Mouse (Mus musculus): ENCODE measurements around the gene Islr.

The Islr gene

DNA sequence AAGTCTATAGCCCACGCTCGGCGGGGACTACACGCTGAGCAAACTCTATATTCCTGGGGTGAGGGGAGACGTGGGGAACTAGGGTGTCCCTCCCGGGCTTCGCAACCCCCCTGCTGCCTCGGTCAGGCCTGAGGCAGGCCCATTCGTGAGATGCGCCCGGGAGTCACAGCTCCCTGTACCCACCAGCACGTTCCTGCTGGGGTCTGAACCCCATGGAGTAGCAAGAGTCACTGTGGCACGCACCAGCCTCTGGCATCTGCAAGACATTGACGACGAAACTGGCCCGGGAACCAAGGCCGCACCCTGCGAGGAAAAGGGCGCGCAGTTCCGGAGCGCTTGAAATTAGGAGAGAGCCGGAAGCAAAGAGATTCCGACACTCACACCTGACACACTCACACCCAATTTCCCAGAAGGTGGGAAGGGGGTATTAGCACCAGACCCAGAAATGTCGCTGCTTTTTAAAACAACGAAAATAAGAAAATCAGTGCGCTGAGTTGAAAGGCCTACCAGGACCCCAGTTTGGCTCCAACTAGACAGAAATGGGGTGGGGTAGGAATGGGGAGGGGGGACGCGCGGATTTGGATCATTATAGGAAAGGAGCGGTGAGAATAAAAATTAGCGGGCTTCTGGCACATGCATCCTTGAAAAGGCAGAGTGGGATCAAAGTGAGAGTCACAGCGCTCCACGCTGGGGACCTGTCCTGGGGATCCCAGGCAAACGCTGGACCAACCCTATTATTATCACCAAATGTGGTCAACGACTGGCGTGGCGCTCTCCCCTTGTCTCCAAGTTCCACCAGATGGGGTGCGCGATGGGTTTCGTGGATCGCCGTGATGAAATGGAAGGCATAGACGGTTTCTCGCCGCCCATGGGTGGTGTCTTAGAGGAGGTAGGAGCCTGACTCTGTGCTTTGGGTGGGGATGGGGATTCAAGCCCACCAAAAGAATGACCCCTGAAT, 7.2 kb downstream of the Islr start:
- no peak for DNase-seq (ENCODE audit: low read depth, low spot score)

GRCm38 (mm10) chr9:58196141-58196540, 8.0 kb downstream of the Islr start:
- DNase-seq (ENCODE audit: low read depth, low spot score) = no peak

DNA sequence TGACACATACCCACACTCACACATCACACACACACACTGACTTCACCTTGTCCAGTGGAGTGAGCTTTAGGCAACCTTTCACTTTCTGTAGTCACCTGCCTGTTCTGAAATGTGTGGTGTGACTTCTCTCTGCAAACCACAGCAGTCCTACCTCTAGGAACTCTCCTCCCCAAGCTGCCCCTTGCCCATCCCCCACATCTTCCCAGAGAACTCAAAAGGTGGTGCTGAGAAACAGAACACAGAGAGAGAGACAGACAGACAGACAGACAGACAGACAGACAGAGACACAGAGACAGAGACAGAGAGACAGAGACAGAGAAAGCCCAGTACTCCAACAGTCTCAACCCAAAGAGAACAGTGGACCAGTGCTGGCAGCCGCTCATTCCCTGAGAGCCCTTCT, 8.4 kb downstream of the Islr start:
- DNase-seq (ENCODE audit: low read depth, low spot score) = no peak

DNA sequence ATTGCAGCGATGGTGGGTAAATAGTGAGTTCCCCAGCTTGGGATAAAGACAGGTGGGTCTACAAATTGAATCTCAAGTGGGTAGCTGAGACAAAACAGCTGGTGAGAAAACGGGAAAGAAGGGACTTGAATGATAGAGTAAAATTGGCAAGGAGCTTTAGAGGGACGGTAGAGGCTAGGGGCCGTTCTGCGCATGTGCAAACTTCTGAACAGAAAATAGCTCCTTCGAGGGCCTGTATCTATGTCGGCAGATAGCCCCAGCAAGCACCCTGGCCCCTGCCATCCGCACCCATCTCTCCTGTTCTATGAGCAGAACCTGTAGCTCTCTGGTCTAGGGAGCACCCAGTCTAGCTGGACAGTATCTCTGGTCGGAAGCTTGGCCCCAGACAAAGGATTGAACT, 9.9 kb downstream of the Islr start:
- no peak for DNase-seq (ENCODE audit: low read depth, low spot score)

DNA sequence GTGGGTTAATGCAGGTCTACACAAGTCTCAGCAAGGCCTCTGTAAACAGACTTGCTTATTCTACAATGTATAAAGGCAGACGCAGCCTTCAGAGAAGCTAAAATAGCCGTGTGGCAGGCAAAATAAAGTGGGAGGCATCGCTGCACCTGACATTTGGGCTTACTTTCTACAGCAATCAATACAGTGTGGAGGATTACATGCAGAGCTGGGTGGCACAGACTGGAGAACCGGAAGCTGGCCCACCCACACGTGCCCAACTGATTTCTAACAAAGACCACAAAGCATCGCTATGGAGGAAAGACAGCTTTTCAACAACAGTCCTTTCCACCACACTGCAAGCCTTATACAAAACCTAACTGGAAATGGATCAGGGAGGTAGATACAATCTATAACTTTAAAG, 19.6 kb downstream of the Islr start:
- DNase-seq (ENCODE audit: low read depth, low spot score) = no peak

GRCm38 (mm10) chr9:58179390-58179789, 24.7 kb downstream of the Islr start:
- no peak for DNase-seq (ENCODE audit: low read depth, low spot score)

GRCm38 (mm10) chr9:58177165-58177564, 26.9 kb downstream of the Islr start:
- DNase-seq (ENCODE audit: low read depth, low spot score) = no peak

DNA sequence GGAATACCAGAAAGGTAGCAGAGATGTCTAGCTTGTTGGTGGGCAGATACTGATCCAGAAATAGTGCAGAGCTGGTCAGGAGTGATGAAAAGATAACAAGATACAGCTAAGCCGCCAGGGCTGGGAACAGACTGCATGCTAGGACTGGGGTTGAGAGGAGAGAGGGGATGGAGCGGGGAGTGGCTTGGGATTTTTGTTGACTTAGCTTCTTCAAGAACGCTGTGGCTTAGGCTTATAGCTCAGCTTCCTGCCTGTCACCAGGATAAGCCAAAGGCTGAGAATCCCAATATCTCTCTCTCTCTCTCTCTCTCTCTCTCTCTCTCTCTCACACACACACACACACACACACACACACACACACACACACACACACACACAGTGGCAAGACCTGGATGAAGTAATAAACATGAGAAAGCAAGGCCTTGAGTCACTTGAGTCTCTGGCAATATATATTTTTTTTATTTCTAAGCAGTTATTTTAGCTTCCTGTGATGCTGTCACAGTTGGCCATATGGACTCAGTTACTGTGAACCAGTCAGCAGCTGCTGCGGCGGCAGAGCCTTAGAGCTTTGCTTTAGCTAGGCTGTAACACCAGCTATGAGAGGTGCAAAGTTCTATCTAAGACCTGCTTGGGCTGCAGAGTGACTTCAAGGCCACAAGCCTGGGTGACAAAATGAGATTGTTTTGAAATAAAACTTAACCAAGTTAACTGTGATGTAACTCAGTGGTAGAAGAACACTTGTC, 28.2 kb downstream of the Islr start:
- DNase-seq (ENCODE audit: low read depth, low spot score) = no peak

GRCm38 (mm10) chr9:58174818-58175251, 29.3 kb downstream of the Islr start:
- DNase-seq (ENCODE audit: low read depth, low spot score) = no peak

GRCm38 (mm10) chr9:58172863-58173262, 31.2 kb downstream of the Islr start:
- no peak for DNase-seq (ENCODE audit: low read depth, low spot score)

- DNase-seq (ENCODE audit: low read depth, low spot score) = no peak
Measured at GRCm38 (mm10) chr9:58169426-58169825, 34.7 kb downstream of the Islr start.

GRCm38 (mm10) chr9:58168880-58169279, 35.2 kb downstream of the Islr start:
- DNase-seq (ENCODE audit: low read depth, low spot score) = no peak

GRCm38 (mm10) chr9:58165779-58166178, 38.3 kb downstream of the Islr start:
- DNase-seq (ENCODE audit: low read depth, low spot score) = no peak

DNA sequence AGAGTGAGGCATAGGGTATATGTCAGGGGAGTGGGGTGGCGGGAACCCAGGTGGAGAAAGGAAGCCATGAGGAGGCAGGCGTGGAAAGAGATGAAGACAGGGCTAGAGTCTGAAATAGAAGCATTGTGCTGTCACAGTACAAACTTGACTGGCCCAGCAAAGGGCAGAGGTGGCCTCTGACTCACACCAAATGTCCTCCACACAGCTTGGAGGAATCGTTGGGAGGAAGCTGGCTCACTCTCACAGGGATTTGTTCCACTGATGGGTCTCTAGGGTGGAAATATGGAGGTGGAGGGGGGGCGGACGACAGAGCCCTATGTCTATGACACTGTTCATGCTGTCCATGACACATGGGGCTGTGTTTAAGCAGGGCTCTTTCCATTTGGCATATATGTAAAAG, 41.0 kb downstream of the Islr start:
- DNase-seq (ENCODE audit: low read depth, low spot score) = no peak

DNA sequence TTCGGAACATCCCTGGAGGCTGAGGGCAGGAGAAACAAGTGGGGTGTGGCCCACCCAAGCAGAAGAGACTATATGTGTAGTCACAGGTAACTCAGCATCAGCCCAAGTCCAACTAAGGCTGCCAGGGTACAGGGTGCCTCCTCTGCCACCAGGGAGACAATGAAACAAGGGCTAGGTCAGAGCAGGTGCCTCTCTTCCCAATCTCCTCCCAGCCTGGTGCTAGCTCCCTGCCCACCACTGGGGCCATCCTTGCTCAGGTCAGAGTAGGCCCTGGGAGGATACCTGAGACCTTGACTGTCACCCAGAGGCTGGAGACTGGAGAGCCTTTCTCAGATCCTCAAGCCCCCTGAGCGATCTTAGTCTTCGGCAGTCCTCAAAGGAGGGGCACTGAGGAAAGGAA, 41.9 kb downstream of the Islr start:
- DNase-seq (ENCODE audit: low read depth, low spot score) = no peak

GRCm38 (mm10) chr9:58160315-58160714, 43.8 kb downstream of the Islr start:
- no peak for DNase-seq (ENCODE audit: low read depth, low spot score)

DNA sequence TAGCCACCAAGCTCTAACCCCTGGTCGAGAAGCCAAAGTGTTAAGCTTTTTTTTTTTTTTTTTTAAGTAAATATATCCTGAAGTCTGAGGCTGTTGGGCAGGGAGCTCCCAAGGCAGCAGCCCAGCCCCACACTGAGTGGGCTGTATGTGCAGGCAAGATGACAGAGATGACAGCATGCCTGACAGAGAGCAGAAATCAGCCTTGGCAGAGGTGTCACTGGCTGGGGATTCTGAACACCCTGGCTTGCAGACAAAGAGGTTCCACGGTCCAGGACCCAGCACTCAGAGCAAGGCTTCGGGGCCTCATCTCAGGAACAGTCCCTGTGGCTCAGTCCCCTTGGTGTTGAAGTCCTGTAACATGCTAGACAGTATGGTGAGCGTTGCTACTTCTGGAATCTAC, 44.3 kb downstream of the Islr start:
- DNase-seq (ENCODE audit: low read depth, low spot score) = no peak

GRCm38 (mm10) chr9:58158541-58159311, 45.4 kb downstream of the Islr start:
- no peak for DNase-seq (ENCODE audit: low read depth, low spot score)

GRCm38 (mm10) chr9:58157838-58158237, 46.3 kb downstream of the Islr start:
- no peak for DNase-seq (ENCODE audit: low read depth, low spot score)

DNA sequence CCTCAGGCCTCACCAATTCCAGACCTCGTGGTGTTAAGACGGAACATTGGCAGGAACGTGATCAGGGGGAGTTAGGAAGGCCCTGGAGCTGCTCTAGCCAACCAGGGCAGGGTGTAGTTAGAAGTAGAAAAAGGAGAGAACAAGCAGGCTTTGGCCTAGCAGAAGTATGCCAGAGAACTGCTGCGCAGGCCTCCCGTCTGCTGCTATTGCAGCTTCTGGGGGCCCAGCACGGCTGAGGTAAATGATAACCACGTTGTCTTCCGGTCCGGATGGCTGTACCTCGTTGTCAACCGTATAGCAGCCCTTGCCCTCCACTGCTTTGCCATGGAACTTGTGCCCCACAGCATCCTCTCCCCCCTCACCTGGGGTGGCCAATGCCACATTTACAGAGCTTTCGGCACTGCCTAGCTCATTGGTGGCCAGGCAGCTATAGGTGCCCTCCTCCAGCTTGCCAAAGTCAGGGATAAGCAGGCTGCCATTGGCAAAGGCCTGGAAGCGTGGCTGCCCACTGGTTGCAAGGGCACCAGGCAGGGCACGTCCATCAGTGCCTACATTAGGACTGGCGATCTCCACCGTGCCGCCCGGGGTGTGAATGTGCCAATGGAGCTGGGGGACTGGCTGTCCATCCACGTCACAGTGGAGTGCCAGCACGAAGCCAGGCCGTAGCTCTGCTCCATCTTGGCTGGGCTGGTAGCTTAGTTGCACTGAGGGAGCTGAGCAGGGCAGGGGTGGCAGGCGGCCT, 47.1 kb downstream of the Islr start:
- no peak for DNase-seq (ENCODE audit: low read depth, low spot score)

- no peak for DNase-seq (ENCODE audit: low read depth, low spot score)
Measured at GRCm38 (mm10) chr9:58155366-58155765, 48.7 kb downstream of the Islr start.

Data from brain, embryonic 18.5 days (tissue).